Mouse (Mus musculus): ENCODE measurements around the gene Apbb2.

DNA sequence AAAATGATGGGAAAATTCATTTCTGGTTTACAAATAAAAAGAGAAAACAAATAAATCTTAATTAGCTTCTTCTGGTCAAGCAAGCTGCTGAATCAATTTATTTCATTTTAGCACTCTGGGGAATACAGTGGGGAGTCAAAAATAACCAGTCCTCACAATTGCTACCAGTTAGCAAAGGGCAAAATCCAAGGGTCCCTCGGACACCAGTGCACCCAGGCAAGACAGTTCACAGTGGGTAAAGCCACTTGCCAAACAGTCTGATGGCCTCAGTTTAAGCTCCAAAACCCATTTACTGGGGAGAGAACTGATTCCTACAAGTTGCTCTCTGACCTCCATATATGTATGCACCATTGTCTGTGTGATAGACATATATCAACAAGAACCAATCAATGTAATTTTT, 115.6 kb downstream of the Apbb2 start:
- TF ChIP-seq CTCF (IDR thresholded peaks at IDR 0.05; ENCODE audit: low read depth) = no peak
- TF ChIP-seq EP300 (IDR thresholded peaks at IDR 0.05; ENCODE audit: low read depth) = no peak

All from liver, postnatal 0 days (tissue).